Mouse (Mus musculus) small intestine, adult 10 weeks (tissue): Measurements from ENCODE around the gene Nol8. TPM values are rescaled to one million over a fixed set of nuclear protein-coding genes. Genes with fewer than 3 reads are reported as not detected.

Experiments used
- polyA plus RNA-seq: library from polyadenylated mRNA; stranded (reverse); fragments of 350-450 nt; fragmentation: Illumina TruSeq; extraction: RNeasy Lipid Tissue Mini Kit (QIAGEN cat#74804); gene quantifications from one replicate; pipeline ENCODE4 v1.2.3, GENCODE M21; 2014; ENCODE audit warnings: low replicate concordance

Gene Nol8
- polyA plus RNA-seq = 25.5 TPM

GRCm38 (mm10) chr13:49652481-49653179 is at the start of gene Nol8, which contains the start of gene Cenpp:
Gene Nol8 (plus strand): TSS chr13:49653078.
Gene Cenpp (minus strand): TSS chr13:49652785.

DNA sequence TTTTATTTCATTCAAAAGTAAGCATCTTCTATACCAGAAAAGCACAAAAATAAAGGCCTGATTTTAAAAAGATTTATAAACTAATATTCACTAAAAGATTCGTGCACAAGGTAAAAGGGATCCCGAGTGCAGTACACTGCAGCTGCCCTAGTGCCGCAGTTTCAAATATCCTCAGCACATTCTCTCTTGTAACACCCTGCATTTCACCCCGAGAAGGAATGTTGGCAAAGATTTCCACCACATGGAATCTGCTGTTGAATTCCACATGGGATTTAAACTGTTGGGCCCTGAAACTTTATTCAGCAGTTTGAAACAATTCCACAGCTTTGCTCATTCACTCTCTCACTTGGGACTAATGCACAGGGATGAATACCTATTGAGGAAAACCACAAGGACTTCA is 45.2 kb upstream of the Nol8 start, which contains the start of gene Ogn:
TSS of gene Ogn (plus strand) at position 333 of the 400 bp plus-strand sequence.

GRCm38 (mm10) chr13:49681351-49682232 is 28.7 kb downstream of the Nol8 start, which contains the start of gene Iars:
Gene Iars (plus strand): TSS chr13:49682100.

Other genes with a start within 250 kb of the Nol8 start
- gene Ippk, start 231.8 kb upstream of the Nol8 start, polyA plus RNA-seq = 7.2 TPM
- gene Tes3-ps, start 159.8 kb upstream of the Nol8 start, polyA plus RNA-seq = 0.67 TPM
- gene Ecm2, start 148.3 kb upstream of the Nol8 start, polyA plus RNA-seq = 8.3 TPM
- 57.0 TPM for gene Aspn, start 108.6 kb upstream of the Nol8 start, polyA plus RNA-seq
- 0.37 TPM for gene Omd, start 70.6 kb upstream of the Nol8 start, polyA plus RNA-seq
- gene Ogn, start 45.0 kb upstream of the Nol8 start, polyA plus RNA-seq = 114 TPM
- 20.4 TPM for gene Cenpp, start 293 bp upstream of the Nol8 start, polyA plus RNA-seq
- 35.0 TPM for gene Iars, start 29.0 kb downstream of the Nol8 start, polyA plus RNA-seq
- not detected for gene Gm30302, start 145.9 kb downstream of the Nol8 start, polyA plus RNA-seq